Mouse (Mus musculus) forebrain, embryonic 16.5 days (tissue): ENCODE measurements at regions not wholly inside any gene's neighbourhood (a gene's known extent, or its start where the extent isn't known, plus 50 kb on each side); places are given as distances from the start of the nearest gene placed in this dataset.
"Not testable (repeated sequence)": the region's sequence is repeated elsewhere in the genome, so short reads cannot be mapped to it uniquely, and the experiment has no call there.

Experiments
- ATAC-seq: fragments of 200-750 bp; cut with Nextera tagmentation; 2 replicates; pipeline ENCODE4 v1.8.0; 2017; ENCODE audit warnings: mild to moderate bottlenecking, moderate library complexity
- H3K27ac ChIP-seq: fragments of 300-500 bp; sonication (generic); 2 replicates; pipeline ENCODE4 v1.5.1; 2014; ENCODE audit warnings: low read length, control low read depth
- H3K27me3 ChIP-seq: fragments of 300-500 bp; sonication (generic); replicated peaks from 2 replicates; pipeline ENCODE4 v1.6.1; 2014; ENCODE audit warnings: low read length; ENCODE audit not compliant: control insufficient read depth, insufficient read depth
- H3K36me3 ChIP-seq: fragments of 300-500 bp; sonication (generic); 2 replicates; pipeline ENCODE4 v1.6.1; 2014; ENCODE audit not compliant: control insufficient read depth, insufficient read depth
- H3K4me1 ChIP-seq: fragments of 300-500 bp; sonication (generic); replicated peaks from 2 replicates; pipeline ENCODE4 v1.6.1; 2014; ENCODE audit warnings: low read length; ENCODE audit not compliant: control insufficient read depth, insufficient read depth
- H3K4me2 ChIP-seq: fragments of 300-500 bp; sonication (generic); 2 replicates; pipeline ENCODE4 v1.6.1; 2014; ENCODE audit warnings: mild to moderate bottlenecking, low read length, control low read depth
- H3K4me3 ChIP-seq: fragments of 300-500 bp; sonication (generic); replicated peaks from 2 replicates; pipeline ENCODE4 v1.5.1; 2014; ENCODE audit warnings: mild to moderate bottlenecking, low read length, control low read depth
- H3K9ac ChIP-seq: fragments of 300-500 bp; sonication (generic); replicated peaks from 2 replicates; pipeline ENCODE4 v1.6.1; 2014; ENCODE audit warnings: low read depth, low read length, control low read depth
- H3K9me3 ChIP-seq: fragments of 300-500 bp; sonication (generic); 2 replicates; pipeline ENCODE4 v1.6.1; 2016; ENCODE audit warnings: low read length; ENCODE audit not compliant: control insufficient read depth
- WGBS: fragments of 180-500 bp; shearing (Covaris S2); extraction: QIAGEN DNeasy Blood & Tissue Kit; methylation state at CpG from one replicate; pipeline ENCODE4 v1.1.7; 2014; 5-methylcytosine and 5-hydroxymethylcytosine counted together

GRCm38 (mm10) chr12:29028171-29028570 is 276.6 kb downstream of the Eipr1 start:
- Histone ChIP-seq H3K9ac (no peak overlapping the region), H3K27me3 (no peaks in the 10 kb centered on the region), H3K4me2 (no peak overlapping the region), H3K27ac (no peak overlapping the region), H3K36me3 (no peaks in the 10 kb centered on the region), H3K4me1 (no peaks in the 10 kb centered on the region; the same call in 1 of the 2 replicates), H3K9me3 (no peaks in the 10 kb centered on the region), H3K4me3 (no peak overlapping the region)
- no peak for ATAC-seq
- 62% methylated on average over 3 of the region's 3 CpGs for WGBS

- 35% methylated on average over 7 of the region's 7 CpGs for WGBS
- Histone ChIP-seq H3K9ac (no peak overlapping the region), H3K27ac (no peak overlapping the region), H3K9me3 (no peaks in the 10 kb centered on the region), H3K4me3 (no peak overlapping the region), H3K4me1 (no peaks in the 10 kb centered on the region; the same call in 1 of the 2 replicates), H3K27me3 (no peaks in the 10 kb centered on the region), H3K4me2 (no peak overlapping the region), H3K36me3 (no peaks in the 10 kb centered on the region)
- ATAC-seq = peak; percentile 66
Measured at GRCm38 (mm10) chr12:29029461-29029860, 277.9 kb downstream of the Eipr1 start.

DNA sequence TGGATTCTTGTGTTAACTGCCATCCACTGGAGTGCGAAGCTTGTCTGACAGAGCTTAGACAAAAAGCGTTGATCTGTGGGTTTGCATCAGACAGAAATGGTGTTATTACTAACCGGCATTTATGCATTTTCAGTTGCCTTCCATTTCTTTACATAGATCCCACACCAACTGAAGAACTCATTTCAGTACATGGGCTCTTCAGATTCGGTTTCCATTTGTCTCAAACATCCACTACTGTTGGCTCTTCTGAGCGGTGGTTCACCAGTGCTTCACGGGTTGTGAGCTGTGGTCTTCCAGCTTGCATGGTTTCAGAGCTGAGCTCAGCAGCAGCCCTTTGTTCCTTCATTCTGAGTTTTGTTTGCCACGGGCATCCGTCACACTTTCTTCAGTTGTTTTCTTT is 294.4 kb downstream of the Eipr1 start:
- peaks cover 11% of the 10 kb centered on the region for H3K4me1 ChIP-seq
- no peaks in the 10 kb centered on the region for H3K9me3 ChIP-seq
- H3K4me2 ChIP-seq = no peak overlapping the region
- WGBS = 81% methylated on average over 8 of the region's 8 CpGs
- ATAC-seq = no peak
- no peak overlapping the region for H3K4me3 ChIP-seq
- no peak overlapping the region for H3K9ac ChIP-seq
- no peaks in the 10 kb centered on the region for H3K27me3 ChIP-seq
- no peak overlapping the region for H3K27ac ChIP-seq
- no peaks in the 10 kb centered on the region for H3K36me3 ChIP-seq

- 43% methylated on average over 3 of the region's 4 CpGs for WGBS
- not testable (repeated sequence) for H3K9me3 ChIP-seq, H3K4me3 ChIP-seq, ATAC-seq, H3K27me3 ChIP-seq, H3K4me2 ChIP-seq, H3K36me3 ChIP-seq
- H3K4me1 ChIP-seq = peaks cover 11% of the 10 kb centered on the region
- H3K27ac ChIP-seq = peak overlapping the region; percentile 67
- peak overlapping the region; percentile 20; the same call in 1 of the 2 replicates for H3K9ac ChIP-seq
Measured at GRCm38 (mm10) chr12:29048596-29048995, 297.0 kb downstream of the Eipr1 start.

GRCm38 (mm10) chr12:29049105-29049511 is 297.5 kb downstream of the Eipr1 start:
- peak; percentile 59 for ATAC-seq
- WGBS = 2% methylated on average over 8 of the region's 8 CpGs
- Histone ChIP-seq H3K9ac (peak overlapping the region; percentile 20), H3K27me3 (no peaks in the 10 kb centered on the region), H3K36me3 (no peaks in the 10 kb centered on the region), H3K27ac (peak overlapping the region; percentile 67), H3K9me3 (no peaks in the 10 kb centered on the region), H3K4me3 (no peak overlapping the region), H3K4me1 (peaks cover 12% of the 10 kb centered on the region), H3K4me2 (no peak overlapping the region)

DNA sequence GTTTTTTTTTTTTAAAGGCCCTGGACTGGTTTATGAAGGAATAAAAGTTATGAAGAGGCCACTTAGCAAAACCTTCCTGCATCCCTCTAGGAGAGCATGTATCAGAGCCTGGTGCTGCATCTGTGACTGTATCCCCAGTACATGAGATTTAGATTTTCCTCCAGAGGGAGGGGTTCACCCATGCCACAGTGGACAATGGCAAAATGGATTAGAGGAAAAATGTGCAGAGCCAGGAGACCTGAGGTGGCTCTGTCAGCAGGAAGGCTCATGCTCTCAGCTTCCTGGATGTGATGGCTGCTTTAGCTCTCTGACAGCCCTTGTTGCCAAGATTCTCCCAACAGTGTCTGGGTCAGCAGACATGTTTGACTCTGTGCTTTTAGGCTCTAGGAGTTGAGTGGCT is 298.2 kb downstream of the Eipr1 start:
- H3K4me3 ChIP-seq = no peak overlapping the region
- no peaks in the 10 kb centered on the region for H3K27me3 ChIP-seq
- H3K4me1 ChIP-seq = peaks cover 16% of the 10 kb centered on the region
- no peak for ATAC-seq
- H3K4me2 ChIP-seq = no peak overlapping the region
- no peak overlapping the region; the same call in 1 of the 2 replicates for H3K27ac ChIP-seq
- H3K36me3 ChIP-seq = no peaks in the 10 kb centered on the region
- no peaks in the 10 kb centered on the region for H3K9me3 ChIP-seq
- H3K9ac ChIP-seq = no peak overlapping the region

GRCm38 (mm10) chr12:29050516-29051251 is 299.1 kb downstream of the Eipr1 start:
- no peak overlapping the region for H3K27ac ChIP-seq

GRCm38 (mm10) chr12:29054367-29054766 is 302.8 kb downstream of the Eipr1 start:
- Histone ChIP-seq H3K4me2 (no peak overlapping the region), H3K27me3 (no peaks in the 10 kb centered on the region), H3K36me3 (no peaks in the 10 kb centered on the region), H3K4me3 (no peak overlapping the region), H3K9me3 (no peaks in the 10 kb centered on the region), H3K4me1 (peaks cover 7% of the 10 kb centered on the region), H3K27ac (no peak overlapping the region), H3K9ac (no peak overlapping the region)
- peak; percentile 84 for ATAC-seq
- WGBS = 12% methylated on average over 7 of the region's 7 CpGs

More at GRCm38 (mm10) chr12:29050516-29051251, 299.1 kb downstream of the Eipr1 start:
- no peak overlapping the region for H3K4me2 ChIP-seq
- WGBS = 69% methylated on average over 8 of the region's 8 CpGs
- ATAC-seq = no peak
- H3K27me3 ChIP-seq = no peaks in the 10 kb centered on the region
- peaks cover 16% of the 10 kb centered on the region for H3K4me1 ChIP-seq
- H3K36me3 ChIP-seq = no peaks in the 10 kb centered on the region
- H3K4me3 ChIP-seq = no peak overlapping the region
- H3K9ac ChIP-seq = no peak overlapping the region
- no peaks in the 10 kb centered on the region for H3K9me3 ChIP-seq

GRCm38 (mm10) chr12:29062025-29062637 is 310.5 kb downstream of the Eipr1 start:
- H3K4me2 ChIP-seq = no peak overlapping the region
- H3K36me3 ChIP-seq = no peaks in the 10 kb centered on the region
- WGBS = 62% methylated on average over 14 of the region's 14 CpGs
- H3K4me3 ChIP-seq = no peak overlapping the region
- peaks cover 15% of the 10 kb centered on the region for H3K4me1 ChIP-seq
- no peaks in the 10 kb centered on the region for H3K9me3 ChIP-seq
- no peak overlapping the region for H3K9ac ChIP-seq
- no peak for ATAC-seq
- peak overlapping the region; percentile 48; the same call in 1 of the 2 replicates for H3K27ac ChIP-seq
- H3K27me3 ChIP-seq = no peaks in the 10 kb centered on the region
